Mouse (Mus musculus): Measurements from ENCODE around the gene Qrfp. TPM values are rescaled to one million over a fixed set of nuclear protein-coding genes. Genes with fewer than 3 reads are reported as not detected.

Gene Qrfp
- polyA plus RNA-seq, 1 experiment from 2014 or later: not detected

DNA sequence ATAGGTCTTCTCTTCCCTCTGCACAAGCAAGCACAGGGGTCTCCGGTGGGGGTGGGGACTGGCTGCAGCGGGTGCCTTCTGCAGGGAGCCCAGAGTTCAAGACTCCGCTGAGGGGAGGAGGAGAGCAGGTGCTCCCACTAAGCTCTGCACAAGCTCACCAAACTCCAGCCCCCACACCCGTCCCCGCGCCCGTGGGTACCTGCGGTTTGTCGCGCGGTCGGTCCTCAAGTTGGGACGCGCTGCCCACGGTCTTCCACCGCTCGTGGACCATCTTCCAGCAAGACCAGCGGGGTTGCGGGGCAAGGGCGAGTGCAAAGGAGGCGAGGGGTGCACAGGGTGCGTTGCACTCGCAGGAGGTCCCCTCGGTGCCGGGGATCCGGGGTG is 35.1 kb upstream of the Qrfp start:
- peak overlapping the region; percentile 98 for H3K4me2 ChIP-seq (ENCODE audit: low read depth, low read length)
- ATAC-seq (ENCODE audit: insufficient read depth, low FRiP score): no peak
- 2% methylated on average over 26 of the region's 26 CpGs for WGBS
- no peak overlapping the region for H3K27ac ChIP-seq (ENCODE audit: low read length)
- no peaks in the 10 kb centered on the region for H3K36me3 ChIP-seq (ENCODE audit: control insufficient read depth, insufficient read depth, low read length)
- peaks cover 11% of the 10 kb centered on the region for H3K4me1 ChIP-seq (ENCODE audit: control insufficient read depth, insufficient read depth, low read length)
- H3K27me3 ChIP-seq (ENCODE audit: control insufficient read depth, insufficient read depth, low read length): peaks cover 40% of the 10 kb centered on the region
- H3K9me3 ChIP-seq (replicated peaks; ENCODE audit: control insufficient read depth, low read length): no peaks in the 10 kb centered on the region
- H3K9ac ChIP-seq (ENCODE audit: low read length): peak overlapping the region; percentile 52
- H3K4me3 ChIP-seq (replicated peaks; ENCODE audit: low read length): peak overlapping the region; percentile 60

GRCm38 (mm10) chr2:31844729-31845136 is 34.4 kb upstream of the Qrfp start:
- no peak for ATAC-seq (ENCODE audit: insufficient read depth, low FRiP score)
- Histone ChIP-seq H3K36me3 (ENCODE audit: control insufficient read depth, insufficient read depth, low read length) (no peaks in the 10 kb centered on the region), H3K27me3 (ENCODE audit: control insufficient read depth, insufficient read depth, low read length) (peaks cover 40% of the 10 kb centered on the region), H3K4me2 (ENCODE audit: low read depth, low read length) (no peak overlapping the region), H3K27ac (ENCODE audit: low read length) (no peak overlapping the region), H3K4me3 (replicated peaks; ENCODE audit: low read length) (no peak overlapping the region), H3K9ac (ENCODE audit: low read length) (no peak overlapping the region), H3K9me3 (replicated peaks; ENCODE audit: control insufficient read depth, low read length) (no peaks in the 10 kb centered on the region), H3K4me1 (ENCODE audit: control insufficient read depth, insufficient read depth, low read length) (peaks cover 11% of the 10 kb centered on the region)
- 7% methylated on average over 10 of the region's 10 CpGs for WGBS

GRCm38 (mm10) chr2:31838868-31839267 is 28.5 kb upstream of the Qrfp start:
- H3K36me3 ChIP-seq (ENCODE audit: control insufficient read depth, insufficient read depth, low read length): no peaks in the 10 kb centered on the region
- H3K9ac ChIP-seq (ENCODE audit: low read length): no peak overlapping the region
- no peaks in the 10 kb centered on the region for H3K4me1 ChIP-seq (ENCODE audit: control insufficient read depth, insufficient read depth, low read length)
- H3K27ac ChIP-seq (ENCODE audit: low read length): no peak overlapping the region
- no peak for ATAC-seq (ENCODE audit: insufficient read depth, low FRiP score)
- no peak overlapping the region for H3K4me3 ChIP-seq (replicated peaks; ENCODE audit: low read length)
- 0 out of 2 replicates have a peak, but pooled peaks cover 2% of the 10 kb centered on the region for H3K27me3 ChIP-seq (ENCODE audit: control insufficient read depth, insufficient read depth, low read length)
- no peak overlapping the region for H3K4me2 ChIP-seq (ENCODE audit: low read depth, low read length)
- H3K9me3 ChIP-seq (replicated peaks; ENCODE audit: control insufficient read depth, low read length): no peaks in the 10 kb centered on the region
- WGBS: 52% methylated on average over 1 of the region's 1 CpGs

DNA sequence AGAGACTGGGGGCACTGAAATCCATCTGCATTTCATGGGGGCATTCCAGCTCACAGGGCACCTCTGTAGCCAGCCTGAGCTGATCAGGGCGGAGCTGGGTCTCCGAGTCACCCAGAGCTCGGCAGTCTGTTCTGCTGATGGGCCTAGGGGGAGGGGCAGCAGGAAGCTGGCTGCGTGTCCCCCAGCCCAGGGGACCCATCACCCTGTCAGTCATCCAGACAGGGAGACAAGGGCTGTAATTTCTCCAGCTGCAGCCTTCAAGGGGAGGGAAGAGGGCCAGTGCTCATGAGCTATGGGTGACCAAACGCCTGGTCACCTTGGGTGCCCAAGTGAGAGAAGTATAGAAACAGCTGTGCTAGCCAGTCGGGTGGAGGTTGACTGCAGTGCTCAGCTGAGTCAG is 26.6 kb upstream of the Qrfp start:
- no peaks in the 10 kb centered on the region for H3K9me3 ChIP-seq (replicated peaks; ENCODE audit: control insufficient read depth, low read length)
- H3K27me3 ChIP-seq (ENCODE audit: control insufficient read depth, insufficient read depth, low read length): no peaks in the 10 kb centered on the region
- no peaks in the 10 kb centered on the region for H3K36me3 ChIP-seq (ENCODE audit: control insufficient read depth, insufficient read depth, low read length)
- H3K4me2 ChIP-seq (ENCODE audit: low read depth, low read length): no peak overlapping the region
- no peak overlapping the region for H3K27ac ChIP-seq (ENCODE audit: low read length)
- ATAC-seq (ENCODE audit: insufficient read depth, low FRiP score): no peak
- H3K4me3 ChIP-seq (replicated peaks; ENCODE audit: low read length): no peak overlapping the region
- H3K9ac ChIP-seq (ENCODE audit: low read length): no peak overlapping the region
- 27% methylated on average over 6 of the region's 6 CpGs for WGBS
- no peaks in the 10 kb centered on the region for H3K4me1 ChIP-seq (ENCODE audit: control insufficient read depth, insufficient read depth, low read length)

- no peaks in the 10 kb centered on the region for H3K36me3 ChIP-seq (ENCODE audit: control insufficient read depth, insufficient read depth, low read length)
- no peaks in the 10 kb centered on the region for H3K27me3 ChIP-seq (ENCODE audit: control insufficient read depth, insufficient read depth, low read length)
- H3K27ac ChIP-seq (ENCODE audit: low read length): no peak overlapping the region
- no peak overlapping the region for H3K4me2 ChIP-seq (ENCODE audit: low read depth, low read length)
- no peak overlapping the region for H3K4me3 ChIP-seq (replicated peaks; ENCODE audit: low read length)
- H3K4me1 ChIP-seq (ENCODE audit: control insufficient read depth, insufficient read depth, low read length): no peaks in the 10 kb centered on the region
- H3K9me3 ChIP-seq (replicated peaks; ENCODE audit: control insufficient read depth, low read length): no peaks in the 10 kb centered on the region
- no peak overlapping the region for H3K9ac ChIP-seq (ENCODE audit: low read length)
- no peak for ATAC-seq (ENCODE audit: insufficient read depth, low FRiP score)
- 66% methylated on average over 10 of the region's 10 CpGs for WGBS
Measured at GRCm38 (mm10) chr2:31836091-31836490, 25.7 kb upstream of the Qrfp start.

DNA sequence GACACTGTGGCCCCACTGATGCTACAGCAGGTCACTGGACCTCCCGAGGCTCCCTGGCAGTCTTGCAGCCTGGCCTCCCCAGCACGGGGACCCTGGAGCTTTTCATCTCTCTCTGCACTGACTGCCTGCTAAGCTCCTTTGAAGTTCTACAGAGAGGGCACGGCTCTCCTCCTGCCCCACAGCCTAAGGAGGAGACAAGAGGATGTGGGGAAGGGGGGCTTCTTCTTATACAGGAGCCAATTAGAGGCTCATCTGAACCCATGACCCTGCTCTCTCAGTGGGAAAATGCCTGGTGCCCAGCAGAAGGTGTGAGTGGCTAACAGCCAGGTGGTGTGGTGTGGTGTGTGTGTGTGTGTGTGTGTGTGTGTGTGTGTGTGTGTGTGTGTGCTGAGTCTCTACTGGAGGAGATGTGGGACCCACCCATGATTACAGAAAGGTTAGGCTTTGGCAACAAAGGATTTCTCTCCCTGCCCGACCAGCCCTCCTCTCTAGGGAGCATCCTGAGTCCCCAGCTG is 18.0 kb upstream of the Qrfp start:
- peaks cover 2% of the 10 kb centered on the region; the same call in 1 of the 2 replicates for H3K27me3 ChIP-seq (ENCODE audit: control insufficient read depth, insufficient read depth, low read length)
- 21% methylated on average over 4 of the region's 4 CpGs for WGBS
- no peak overlapping the region for H3K27ac ChIP-seq (ENCODE audit: low read length)
- H3K9me3 ChIP-seq (replicated peaks; ENCODE audit: control insufficient read depth, low read length): no peaks in the 10 kb centered on the region
- peaks cover 7% of the 10 kb centered on the region; the same call in 1 of the 2 replicates for H3K4me1 ChIP-seq (ENCODE audit: control insufficient read depth, insufficient read depth, low read length)
- H3K4me2 ChIP-seq (ENCODE audit: low read depth, low read length): no peak overlapping the region
- H3K9ac ChIP-seq (ENCODE audit: low read length): no peak overlapping the region
- H3K36me3 ChIP-seq (ENCODE audit: control insufficient read depth, insufficient read depth, low read length): no peaks in the 10 kb centered on the region
- peak; percentile 30; the same call in 1 of the 2 replicates for ATAC-seq (ENCODE audit: insufficient read depth, low FRiP score)
- H3K4me3 ChIP-seq (replicated peaks; ENCODE audit: low read length): no peak overlapping the region

GRCm38 (mm10) chr2:31827877-31828276 is 17.5 kb upstream of the Qrfp start:
- H3K4me2 ChIP-seq (ENCODE audit: low read depth, low read length): no peak overlapping the region
- H3K9ac ChIP-seq (ENCODE audit: low read length): no peak overlapping the region
- H3K27me3 ChIP-seq (ENCODE audit: control insufficient read depth, insufficient read depth, low read length): peaks cover 3% of the 10 kb centered on the region; the same call in 1 of the 2 replicates
- H3K9me3 ChIP-seq (replicated peaks; ENCODE audit: control insufficient read depth, low read length): no peaks in the 10 kb centered on the region
- WGBS: 38% methylated on average over 7 of the region's 7 CpGs
- no peak overlapping the region for H3K4me3 ChIP-seq (replicated peaks; ENCODE audit: low read length)
- H3K36me3 ChIP-seq (ENCODE audit: control insufficient read depth, insufficient read depth, low read length): no peaks in the 10 kb centered on the region
- H3K4me1 ChIP-seq (ENCODE audit: control insufficient read depth, insufficient read depth, low read length): peaks cover 10% of the 10 kb centered on the region
- no peak overlapping the region for H3K27ac ChIP-seq (ENCODE audit: low read length)
- ATAC-seq (ENCODE audit: insufficient read depth, low FRiP score): no peak

- no peaks in the 10 kb centered on the region for H3K36me3 ChIP-seq (ENCODE audit: control insufficient read depth, insufficient read depth, low read length)
- WGBS: 75% methylated on average over 14 of the region's 14 CpGs
- peaks cover 15% of the 10 kb centered on the region for H3K4me1 ChIP-seq (ENCODE audit: control insufficient read depth, insufficient read depth, low read length)
- H3K9me3 ChIP-seq (replicated peaks; ENCODE audit: control insufficient read depth, low read length): no peaks in the 10 kb centered on the region
- peaks cover 3% of the 10 kb centered on the region; the same call in 1 of the 2 replicates for H3K27me3 ChIP-seq (ENCODE audit: control insufficient read depth, insufficient read depth, low read length)
- no peak overlapping the region for H3K4me2 ChIP-seq (ENCODE audit: low read depth, low read length)
- no peak overlapping the region for H3K4me3 ChIP-seq (replicated peaks; ENCODE audit: low read length)
- no peak for ATAC-seq (ENCODE audit: insufficient read depth, low FRiP score)
- H3K9ac ChIP-seq (ENCODE audit: low read length): no peak overlapping the region
- no peak overlapping the region for H3K27ac ChIP-seq (ENCODE audit: low read length)
Measured at GRCm38 (mm10) chr2:31826094-31827085, 16.0 kb upstream of the Qrfp start.

GRCm38 (mm10) chr2:31825469-31825911 is 15.1 kb upstream of the Qrfp start:
- Histone ChIP-seq H3K9me3 (replicated peaks; ENCODE audit: control insufficient read depth, low read length) (no peaks in the 10 kb centered on the region), H3K36me3 (ENCODE audit: control insufficient read depth, insufficient read depth, low read length) (no peaks in the 10 kb centered on the region), H3K27me3 (ENCODE audit: control insufficient read depth, insufficient read depth, low read length) (peaks cover 3% of the 10 kb centered on the region; the same call in 1 of the 2 replicates), H3K4me3 (replicated peaks; ENCODE audit: low read length) (no peak overlapping the region), H3K9ac (ENCODE audit: low read length) (no peak overlapping the region), H3K27ac (ENCODE audit: low read length) (no peak overlapping the region), H3K4me1 (ENCODE audit: control insufficient read depth, insufficient read depth, low read length) (peaks cover 15% of the 10 kb centered on the region), H3K4me2 (ENCODE audit: low read depth, low read length) (no peak overlapping the region)
- WGBS: 73% methylated on average over 16 of the region's 16 CpGs
- no peak for ATAC-seq (ENCODE audit: insufficient read depth, low FRiP score)
